Mouse (Mus musculus) forebrain, embryonic 15.5 days (tissue): Measurements from ENCODE around the gene Ppp2r3a. TPM values are rescaled to one million over a fixed set of nuclear protein-coding genes. Genes with fewer than 3 reads are reported as not detected.

Source experiments
- ATAC-seq: fragments of 200-750 bp; cut with Nextera tagmentation; replicated peaks from 2 replicates; pipeline ENCODE4 v1.8.0; 2017; ENCODE audit warnings: mild to moderate bottlenecking, moderate TSS enrichment, moderate library complexity
- H3K27ac ChIP-seq: fragments of 300-500 bp; sonication (generic); replicated peaks from 2 replicates; pipeline ENCODE4 v1.5.1; 2015; ENCODE audit warnings: mild to moderate bottlenecking, inconsistent platforms
- H3K27me3 ChIP-seq: fragments of 300-500 bp; sonication (generic); 2 replicates; pipeline ENCODE4 v1.6.1; 2015; ENCODE audit warnings: inconsistent platforms
- H3K36me3 ChIP-seq: fragments of 300-500 bp; sonication (generic); 2 replicates; pipeline ENCODE4 v1.6.1; 2015; ENCODE audit warnings: mild to moderate bottlenecking, inconsistent platforms
- H3K4me1 ChIP-seq: fragments of 300-500 bp; sonication (generic); 2 replicates; pipeline ENCODE4 v1.6.1; 2015; ENCODE audit warnings: inconsistent platforms
- H3K4me2 ChIP-seq: fragments of 300-500 bp; sonication (generic); replicated peaks from 2 replicates; pipeline ENCODE4 v1.6.1; 2015; ENCODE audit warnings: mild to moderate bottlenecking, inconsistent platforms
- H3K4me3 ChIP-seq: fragments of 300-500 bp; sonication (generic); 2 replicates; pipeline ENCODE4 v1.5.1; 2015; ENCODE audit warnings: mild to moderate bottlenecking, inconsistent platforms
- H3K9ac ChIP-seq: fragments of 300-500 bp; sonication (generic); replicated peaks from 2 replicates; pipeline ENCODE4 v1.6.1; 2015; ENCODE audit warnings: mild to moderate bottlenecking, inconsistent platforms
- H3K9me3 ChIP-seq: fragments of 300-500 bp; sonication (generic); 2 replicates; pipeline ENCODE4 v1.6.1; 2016; ENCODE audit warnings: inconsistent platforms
- WGBS: fragments of 180-500 bp; shearing (Covaris S2); methylation state at CpG from one replicate; pipeline ENCODE4 v1.1.7; 2015; ENCODE audit warnings: mixed read lengths; 5-methylcytosine and 5-hydroxymethylcytosine counted together
- polyA plus RNA-seq: library from polyadenylated mRNA; unstranded; fragments of >200 nt; fragmentation: Nextera tagmentation; extraction: Ambion mirVana; gene quantifications from 2 replicates; pipeline ENCODE4 v1.2.1, GENCODE M21; 2015

Ppp2r3a gene
- polyA plus RNA-seq, 1 experiment from 2014 or later, result 21.8 TPM

DNA sequence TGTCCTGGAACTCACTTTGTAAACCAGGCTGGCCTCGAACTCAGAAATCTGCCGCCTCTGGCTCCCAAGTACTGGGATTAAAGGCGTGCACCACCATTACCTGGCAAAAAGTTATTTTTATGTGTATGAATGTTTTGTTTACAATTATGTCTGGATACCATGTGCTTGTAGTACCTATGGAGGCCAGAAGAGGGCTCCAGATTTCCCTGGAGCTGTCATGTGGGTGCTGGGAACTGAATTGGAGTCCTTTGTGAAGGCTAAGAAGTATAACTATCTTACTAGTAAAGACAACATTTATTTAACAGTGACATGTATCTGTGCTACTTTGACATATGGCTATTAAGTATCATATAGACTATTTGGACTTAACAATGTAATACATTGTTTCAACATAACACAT is 181.8 kb downstream of the Ppp2r3a start:
- Histone ChIP-seq H3K36me3 (no peaks in the 10 kb centered on the region), H3K4me1 (peaks cover 16% of the 10 kb centered on the region), H3K9me3 (no peaks in the 10 kb centered on the region), H3K9ac (no peak overlapping the region), H3K27ac (no peak overlapping the region), H3K27me3 (no peaks in the 10 kb centered on the region), H3K4me2 (no peak overlapping the region), H3K4me3 (no peak overlapping the region)
- ATAC-seq, result no peak
- 96% methylated on average over 3 of the region's 3 CpGs for WGBS

DNA sequence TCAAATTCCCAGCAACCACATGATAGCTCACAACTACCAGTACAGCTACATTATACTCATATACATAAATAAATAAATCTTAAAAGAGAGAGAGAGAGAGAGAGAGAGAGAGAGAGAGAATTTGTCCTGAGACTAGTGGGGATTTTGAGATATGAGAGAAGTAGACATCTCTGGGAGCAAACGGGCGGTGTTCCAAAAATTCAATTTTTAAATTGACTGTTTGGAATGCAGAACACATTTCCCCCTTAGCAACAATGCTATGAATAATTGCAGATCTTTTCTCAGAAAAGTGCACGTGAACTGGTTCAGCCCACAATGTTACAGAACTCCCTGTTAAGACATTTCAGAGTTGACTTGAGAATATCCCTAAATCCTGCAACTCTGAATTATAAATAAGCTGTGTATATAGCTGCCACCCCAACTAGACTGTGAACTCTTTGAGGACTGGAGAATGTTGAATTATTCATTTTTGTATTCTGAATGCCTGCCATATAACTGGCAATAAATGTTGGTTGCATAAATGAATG is 186.5 kb downstream of the Ppp2r3a start:
- H3K4me1 ChIP-seq, result peaks cover 6% of the 10 kb centered on the region; the same call in 1 of the 2 replicates
- H3K27me3 ChIP-seq, result no peaks in the 10 kb centered on the region
- H3K27ac ChIP-seq, result no peak overlapping the region
- no peak overlapping the region for H3K4me2 ChIP-seq
- no peaks in the 10 kb centered on the region for H3K36me3 ChIP-seq
- H3K4me3 ChIP-seq, result no peak overlapping the region
- ATAC-seq, result no peak; the same call in 1 of the 2 replicates
- WGBS, result 65% methylated on average over 3 of the region's 3 CpGs
- no peaks in the 10 kb centered on the region for H3K9me3 ChIP-seq
- no peak overlapping the region for H3K9ac ChIP-seq

DNA sequence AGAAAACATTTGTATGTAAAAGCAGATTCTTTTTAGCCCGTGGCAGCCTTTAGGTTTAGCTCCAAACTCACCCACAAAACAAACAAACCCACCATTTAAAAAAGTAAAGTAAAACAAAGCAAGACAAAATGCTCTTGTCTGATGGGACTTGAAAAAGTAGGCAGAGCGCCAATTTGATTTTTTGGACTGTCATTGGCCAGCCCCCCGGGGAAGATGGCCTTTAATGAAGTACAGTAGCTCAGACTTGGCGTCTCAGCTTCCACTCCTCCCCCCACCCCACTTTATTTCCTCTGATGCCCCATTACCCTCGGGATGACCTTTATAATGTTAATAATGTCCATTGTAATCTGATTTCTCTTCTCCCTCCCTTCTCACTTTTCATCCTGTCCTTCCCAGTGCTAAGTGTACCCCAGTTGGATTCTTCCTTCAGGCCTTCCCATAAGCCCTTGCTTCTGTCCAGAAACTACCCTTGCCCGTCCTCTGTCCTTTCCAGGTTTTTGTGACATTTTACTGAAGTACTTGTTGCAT is 189.3 kb downstream of the Ppp2r3a start:
- no peak for ATAC-seq
- H3K4me3 ChIP-seq, result no peak overlapping the region
- WGBS, result 63% methylated on average over 6 of the region's 6 CpGs
- no peak overlapping the region for H3K4me2 ChIP-seq
- H3K36me3 ChIP-seq, result no peaks in the 10 kb centered on the region
- H3K9ac ChIP-seq, result no peak overlapping the region
- H3K9me3 ChIP-seq, result no peaks in the 10 kb centered on the region
- H3K27me3 ChIP-seq, result no peaks in the 10 kb centered on the region
- H3K27ac ChIP-seq, result no peak overlapping the region
- peaks cover 6% of the 10 kb centered on the region; the same call in 1 of the 2 replicates for H3K4me1 ChIP-seq

DNA sequence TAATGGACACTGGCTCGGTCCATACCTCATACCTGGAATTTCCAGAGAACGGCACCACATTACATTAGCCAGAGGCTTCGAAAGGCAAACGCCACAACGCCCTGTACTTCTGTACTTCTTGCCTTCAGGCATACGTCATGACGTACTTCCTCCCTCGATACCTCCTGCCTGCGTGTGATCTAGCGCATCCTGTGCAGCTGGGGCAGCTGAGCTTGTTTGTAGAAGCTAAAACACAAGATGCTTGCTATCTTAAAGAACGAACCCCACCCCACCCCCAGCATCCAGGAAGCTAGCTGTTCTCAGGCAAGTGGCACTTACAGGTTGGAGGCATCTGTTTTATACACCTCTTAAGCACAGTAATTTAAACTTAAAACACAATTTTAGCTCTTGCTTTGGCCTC is 190.6 kb downstream of the Ppp2r3a start:
- ATAC-seq, result no peak
- no peaks in the 10 kb centered on the region for H3K36me3 ChIP-seq
- peaks cover 6% of the 10 kb centered on the region; the same call in 1 of the 2 replicates for H3K4me1 ChIP-seq
- no peaks in the 10 kb centered on the region for H3K9me3 ChIP-seq
- H3K4me2 ChIP-seq, result no peak overlapping the region
- WGBS, result 86% methylated on average over 11 of the region's 11 CpGs
- no peak overlapping the region for H3K4me3 ChIP-seq
- no peak overlapping the region for H3K27ac ChIP-seq
- no peak overlapping the region for H3K9ac ChIP-seq
- no peaks in the 10 kb centered on the region for H3K27me3 ChIP-seq

DNA sequence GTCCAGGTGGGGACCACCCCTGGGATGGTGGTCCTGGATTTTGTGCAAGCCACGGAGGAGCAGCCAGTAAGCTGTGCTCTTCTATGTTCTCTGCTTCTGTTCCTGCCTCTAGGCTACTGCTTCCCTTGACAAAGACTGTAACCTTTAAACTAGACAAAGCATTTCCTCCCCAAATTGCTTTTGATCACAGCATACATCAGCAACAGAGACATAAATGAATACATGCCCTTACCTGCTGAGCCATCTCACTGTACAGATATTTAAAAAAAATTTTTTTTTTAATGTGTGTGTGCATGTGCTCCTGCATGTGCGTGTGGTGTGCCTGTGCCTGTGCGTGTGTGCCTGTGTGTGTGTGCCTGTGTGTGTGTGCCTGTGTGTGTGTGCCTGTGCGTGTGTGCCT is 194.4 kb downstream of the Ppp2r3a start:
- 91% methylated on average over 4 of the region's 4 CpGs for WGBS
- no peak overlapping the region for H3K4me2 ChIP-seq
- H3K9ac ChIP-seq, result no peak overlapping the region
- no peaks in the 10 kb centered on the region for H3K27me3 ChIP-seq
- no peak for ATAC-seq
- no peak overlapping the region for H3K27ac ChIP-seq
- H3K4me3 ChIP-seq, result no peak overlapping the region
- H3K4me1 ChIP-seq, result no peaks in the 10 kb centered on the region
- H3K36me3 ChIP-seq, result no peaks in the 10 kb centered on the region
- H3K9me3 ChIP-seq, result no peaks in the 10 kb centered on the region

Other genes with a start within 250 kb of the Ppp2r3a start
- 21.7 and 22.7 TPM in 2 replicates for gene Pccb, start 216.9 kb downstream of the Ppp2r3a start, polyA plus RNA-seq
- 6.0 and 6.7 TPM in 2 replicates for gene Msl2, start 177.7 kb downstream of the Ppp2r3a start, polyA plus RNA-seq